Mouse (Mus musculus) heart, postnatal 0 days (tissue): ENCODE data around the gene Rpl6.
A peak's percentile ranks its signal among the peaks of the same experiment; 100 is the strongest.

Source experiments
- CTCF ChIP-seq: IDR thresholded peaks from 2 replicates; pipeline ENCODE4 v1.5.1; 2016; ENCODE audit warnings: antibody characterized with exemption, control low read depth, low read depth
- EP300 ChIP-seq: IDR thresholded peaks from 2 replicates; pipeline ENCODE4 v1.6.1; 2016; ENCODE audit warnings: antibody characterized with exemption, low read depth

DNA sequence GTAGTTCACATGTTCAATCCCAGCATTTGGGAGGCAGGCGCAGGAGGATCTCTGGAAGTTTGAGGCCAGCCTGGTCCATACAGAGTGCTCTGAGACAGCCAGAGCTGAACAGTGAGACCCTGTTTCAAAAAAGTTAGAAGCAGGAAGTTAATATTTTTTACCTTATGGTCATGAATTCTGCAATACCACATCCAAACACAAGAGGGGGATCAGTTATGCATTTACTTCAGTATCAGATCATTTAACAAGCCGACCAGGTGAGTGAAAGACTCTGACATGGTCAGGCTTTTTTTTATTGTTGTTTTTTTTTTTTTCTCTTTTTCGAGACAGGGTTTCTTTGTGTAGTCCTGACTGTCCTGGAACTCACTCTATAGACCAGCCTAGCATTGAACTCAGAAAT is 2.5 kb upstream of the Rpl6 start:
- TF ChIP-seq CTCF: peak; percentile 42
- TF ChIP-seq EP300: no peak
